Mouse (Mus musculus) inflammation-experienced regulatory T-cells, adult 16 weeks (primary cell): ENCODE measurements around the gene Olfr1299. TPM values are rescaled to one million over a fixed set of nuclear protein-coding genes. Genes with fewer than 3 reads are reported as not detected.

Experiments used
- polyA plus RNA-seq: library from polyadenylated mRNA; unstranded; fragments of 100-300 nt; shearing (Covaris generic); gene quantifications from one replicate; pipeline ENCODE4 v1.2.1, GENCODE M21; 2017

Olfr1299 gene
- not detected for polyA plus RNA-seq

DNA sequence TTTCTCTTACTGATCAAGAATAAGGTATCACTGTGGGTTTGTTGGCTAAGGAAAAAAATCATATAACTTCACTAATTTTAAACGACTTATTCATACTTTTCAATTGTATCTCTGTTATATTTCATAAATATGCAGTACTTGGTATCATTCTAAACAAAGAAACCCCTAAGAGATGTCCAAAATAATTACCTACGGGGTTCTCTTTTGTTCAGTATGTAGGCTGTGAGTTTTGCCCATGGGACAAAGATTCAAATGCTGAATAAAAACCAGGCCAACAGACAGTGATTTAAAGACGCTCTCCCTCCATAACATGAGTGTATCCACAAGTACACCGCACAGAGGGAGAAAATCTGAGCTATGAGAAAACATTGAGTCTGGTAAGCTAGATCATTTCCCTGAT lies at the start of gene Olfr1299:
Olfr1299 (plus strand) TSS at position 301 of the 400 bp plus-strand sequence.

GRCm38 (mm10) chr2:111626397-111626796 lies 34.8 kb upstream of the Olfr1299 start, which contains the start of gene Olfr1297:
Gene Olfr1297, minus strand, starts transcription at chr2:111626497.

GRCm38 (mm10) chr2:111649101-111649500 lies 12.1 kb upstream of the Olfr1299 start, which contains the start of gene Olfr1298:
Gene Olfr1298, minus strand, starts transcription at chr2:111649201.

Other genes starting within 250 kb of the Olfr1299 start
- not detected for gene Olfr1286, start 238.3 kb upstream of the Olfr1299 start, polyA plus RNA-seq
- gene Olfr1287, start 212.3 kb upstream of the Olfr1299 start, polyA plus RNA-seq = not detected
- not detected for gene Olfr1288, start 187.3 kb upstream of the Olfr1299 start, polyA plus RNA-seq
- not detected for gene Olfr1289, start 180.6 kb upstream of the Olfr1299 start, polyA plus RNA-seq
- not detected for gene Olfr1290, start 167.6 kb upstream of the Olfr1299 start, polyA plus RNA-seq
- not detected for gene Olfr1291-ps1, start 164.2 kb upstream of the Olfr1299 start, polyA plus RNA-seq
- gene Olfr1293-ps, start 136.2 kb upstream of the Olfr1299 start, polyA plus RNA-seq = not detected
- not detected for gene Olfr1294, start 121.1 kb upstream of the Olfr1299 start, polyA plus RNA-seq
- gene Olfr1295, start 91.7 kb upstream of the Olfr1299 start, polyA plus RNA-seq = not detected
- gene Olfr1297, start 34.9 kb upstream of the Olfr1299 start, polyA plus RNA-seq = not detected
- not detected for gene Olfr1298, start 12.2 kb upstream of the Olfr1299 start, polyA plus RNA-seq
- gene Olfr1301, start 89.6 kb downstream of the Olfr1299 start, polyA plus RNA-seq = not detected
- gene Olfr1302, start 116.0 kb downstream of the Olfr1299 start, polyA plus RNA-seq = not detected
- gene Olfr1303, start 158.9 kb downstream of the Olfr1299 start, polyA plus RNA-seq = not detected
- gene Olfr1305, start 215.7 kb downstream of the Olfr1299 start, polyA plus RNA-seq = not detected